Mouse (Mus musculus) embryonic fibroblast, embryonic 13.5 days (primary cell): Measurements from ENCODE around the gene Cdk5rap1.

ENCODE experiments used
- CTCF ChIP-seq: IDR thresholded peaks from 2 replicates; pipeline ENCODE4 v1.5.1; 2011; ENCODE audit warnings: mild to moderate bottlenecking, control low read depth, low read length, moderate library complexity, borderline replicate concordance; ENCODE audit not compliant: insufficient read depth
- POLR2A ChIP-seq: IDR thresholded peaks from 2 replicates; pipeline ENCODE4 v1.6.1; 2011; ENCODE audit warnings: low read depth, mild to moderate bottlenecking, control low read depth, low read length, moderate library complexity

GRCm38 (mm10) chr2:154301763-154302162 is 71.0 kb downstream of the Cdk5rap1 start:
- no peak for TF ChIP-seq CTCF
- no peak for TF ChIP-seq POLR2A
